Mouse (Mus musculus): ENCODE results near the gene Racgap1.

The Racgap1 gene

DNA sequence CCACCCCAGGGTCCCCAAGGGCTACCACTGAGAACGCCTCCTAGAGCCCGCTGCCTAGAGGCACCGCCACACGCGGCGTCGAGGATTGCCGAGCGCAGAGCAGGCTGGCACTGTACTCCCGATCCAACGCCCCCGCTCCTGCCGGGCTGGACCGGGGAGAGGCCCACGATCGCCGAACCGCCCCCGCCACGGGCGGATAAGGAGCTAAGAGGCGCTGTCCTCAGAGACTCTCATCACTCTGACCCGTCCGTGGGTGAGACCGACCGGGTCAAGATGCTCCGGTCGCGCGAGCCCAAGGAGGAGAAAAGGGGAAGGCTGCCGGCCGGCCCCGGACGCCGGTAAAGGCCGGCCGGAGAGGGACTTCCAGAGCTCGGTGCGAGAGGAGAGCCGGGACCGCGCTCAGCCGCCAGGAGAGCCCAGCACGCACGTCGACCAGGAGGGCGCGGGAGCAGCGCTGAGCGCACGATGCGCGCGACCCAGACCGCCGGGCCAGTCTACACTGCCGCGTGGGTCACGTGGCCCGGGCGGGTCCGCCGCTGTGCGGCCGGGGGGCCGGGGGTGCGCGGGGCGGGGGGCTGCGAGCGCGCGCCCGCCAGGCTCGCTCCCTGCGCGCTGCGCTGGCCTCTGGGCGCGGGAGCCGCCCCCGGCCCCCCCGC is 60.9 kb downstream of the Racgap1 start, which contains the start of gene Aqp5:
Gene Aqp5 (plus strand): TSS at position 354 of the 656 bp plus-strand sequence.
- no peak for DNase-seq (ENCODE audit: low spot score in 2 of 2)

DNA sequence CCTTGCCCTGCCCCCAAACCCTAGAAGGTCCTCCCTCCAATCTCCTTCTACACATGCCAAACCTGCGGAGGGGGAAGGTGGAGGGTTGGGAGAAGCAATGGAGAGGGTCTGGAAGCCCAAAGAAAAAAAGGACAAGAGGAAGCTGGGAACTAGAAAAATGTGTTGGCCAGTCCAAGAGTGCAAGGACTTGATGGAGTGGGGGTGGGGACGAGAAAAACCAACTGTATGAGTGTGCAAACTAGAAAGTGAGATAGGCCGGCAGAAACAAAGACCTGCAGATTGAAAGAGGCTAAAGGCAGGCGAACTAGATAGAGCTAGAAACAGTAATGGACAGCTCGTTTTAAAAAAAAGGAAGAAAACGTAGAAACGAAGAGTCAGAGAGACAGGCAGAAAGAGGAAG is 61.8 kb downstream of the Racgap1 start:
- no peak for DNase-seq (ENCODE audit: low spot score in 2 of 2)

DNA sequence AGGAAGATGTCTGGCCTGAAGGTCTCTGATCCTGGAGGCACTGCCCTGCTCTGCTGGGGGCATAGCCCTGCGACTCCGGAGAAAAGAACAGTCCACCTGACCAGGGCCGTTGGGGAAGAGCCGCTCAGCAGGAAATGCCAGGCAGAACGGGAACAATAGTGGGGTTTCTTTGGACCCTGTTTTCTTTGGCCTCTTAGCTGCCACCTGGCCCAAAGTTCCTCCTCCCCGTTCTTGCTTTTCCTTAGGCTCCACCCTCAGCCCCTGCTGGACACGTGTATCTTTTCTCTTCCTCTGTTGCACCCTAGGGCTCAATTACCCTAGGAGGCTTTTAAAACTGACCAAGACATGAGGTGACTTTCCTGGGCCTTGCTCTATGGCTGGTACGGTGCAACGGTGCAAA is 62.2 kb downstream of the Racgap1 start:
- DNase-seq (ENCODE audit: low spot score in 2 of 2) = no peak

DNA sequence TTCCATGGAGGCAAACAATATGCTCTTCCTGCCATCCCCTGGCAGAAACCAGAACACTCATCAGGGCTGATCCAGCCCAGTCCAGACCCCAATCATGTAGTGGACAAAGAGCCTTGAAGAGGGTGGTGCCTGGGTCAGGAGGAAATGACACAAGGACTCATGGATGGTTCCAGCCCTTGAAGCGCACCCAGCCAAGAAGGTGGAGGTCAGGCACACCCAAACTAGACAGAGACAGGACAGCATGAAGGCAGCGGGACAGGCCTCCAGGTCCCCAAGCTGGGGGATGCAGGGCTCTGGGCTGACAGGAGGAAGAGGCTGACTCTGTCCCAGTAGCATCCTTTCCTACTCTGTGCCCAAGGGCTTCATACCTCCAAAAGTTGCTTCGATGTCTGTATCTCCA is 64.9 kb downstream of the Racgap1 start:
- no peak for DNase-seq (ENCODE audit: low spot score in 2 of 2)

DNA sequence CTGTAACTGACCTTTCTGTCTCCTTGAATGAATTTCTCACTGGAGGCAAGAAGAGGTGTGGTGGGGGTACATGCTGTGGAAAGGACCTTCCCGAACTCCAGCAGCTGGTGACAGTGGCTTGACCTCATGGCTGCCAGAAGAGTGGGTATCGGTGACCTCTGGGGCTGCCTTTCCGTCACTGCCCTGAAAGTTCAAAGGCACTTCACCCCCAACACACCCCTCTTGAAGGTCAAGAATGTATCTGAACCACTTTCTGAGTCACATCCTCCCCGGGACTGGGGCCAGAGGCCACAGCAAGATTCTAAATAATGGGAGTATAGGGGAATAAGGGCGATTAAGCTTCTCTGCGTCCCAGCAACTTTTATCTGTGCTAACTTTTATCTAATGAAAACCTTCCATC is 65.7 kb downstream of the Racgap1 start:
- no peak for DNase-seq (ENCODE audit: low spot score in 2 of 2)

DNA sequence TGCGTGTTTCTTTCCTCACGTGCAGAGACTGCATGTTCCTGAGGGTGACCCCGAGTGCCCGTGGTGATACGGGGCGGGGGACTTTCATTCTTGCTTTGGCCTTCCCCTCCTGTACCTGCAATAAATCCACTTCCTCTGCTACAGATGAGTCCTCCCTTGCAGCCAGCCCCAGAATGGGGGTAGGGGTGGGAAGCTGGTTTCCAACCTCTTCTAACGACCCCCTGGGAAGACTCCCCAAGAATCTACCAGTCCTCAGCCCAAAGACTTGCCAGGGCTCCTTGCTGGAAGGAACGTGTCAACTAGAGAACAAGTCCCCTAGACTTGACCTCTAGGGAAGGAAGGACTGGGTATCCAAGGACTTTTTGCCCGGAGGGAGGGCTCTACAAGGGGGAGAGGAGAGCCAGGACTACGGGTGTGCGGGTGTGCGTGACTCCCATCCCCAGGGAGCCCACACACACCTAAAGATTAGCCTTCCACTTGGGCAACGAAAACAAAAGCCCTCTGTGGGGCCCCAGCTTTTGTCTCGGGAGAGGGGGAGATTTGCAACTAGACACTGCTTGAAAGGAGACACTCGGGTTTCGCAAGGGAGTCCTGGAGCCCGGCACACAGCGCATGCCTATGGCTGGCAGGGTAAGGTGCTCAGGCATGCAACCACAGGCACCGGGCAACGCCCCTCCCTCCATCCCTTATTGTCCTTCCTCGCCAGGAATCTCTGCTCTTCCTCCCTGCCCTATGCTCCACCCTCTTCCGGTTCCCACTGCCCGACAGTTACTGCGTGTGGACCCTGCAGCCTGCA is 66.9 kb downstream of the Racgap1 start:
- no peak for DNase-seq (ENCODE audit: low spot score in 2 of 2)

DNA sequence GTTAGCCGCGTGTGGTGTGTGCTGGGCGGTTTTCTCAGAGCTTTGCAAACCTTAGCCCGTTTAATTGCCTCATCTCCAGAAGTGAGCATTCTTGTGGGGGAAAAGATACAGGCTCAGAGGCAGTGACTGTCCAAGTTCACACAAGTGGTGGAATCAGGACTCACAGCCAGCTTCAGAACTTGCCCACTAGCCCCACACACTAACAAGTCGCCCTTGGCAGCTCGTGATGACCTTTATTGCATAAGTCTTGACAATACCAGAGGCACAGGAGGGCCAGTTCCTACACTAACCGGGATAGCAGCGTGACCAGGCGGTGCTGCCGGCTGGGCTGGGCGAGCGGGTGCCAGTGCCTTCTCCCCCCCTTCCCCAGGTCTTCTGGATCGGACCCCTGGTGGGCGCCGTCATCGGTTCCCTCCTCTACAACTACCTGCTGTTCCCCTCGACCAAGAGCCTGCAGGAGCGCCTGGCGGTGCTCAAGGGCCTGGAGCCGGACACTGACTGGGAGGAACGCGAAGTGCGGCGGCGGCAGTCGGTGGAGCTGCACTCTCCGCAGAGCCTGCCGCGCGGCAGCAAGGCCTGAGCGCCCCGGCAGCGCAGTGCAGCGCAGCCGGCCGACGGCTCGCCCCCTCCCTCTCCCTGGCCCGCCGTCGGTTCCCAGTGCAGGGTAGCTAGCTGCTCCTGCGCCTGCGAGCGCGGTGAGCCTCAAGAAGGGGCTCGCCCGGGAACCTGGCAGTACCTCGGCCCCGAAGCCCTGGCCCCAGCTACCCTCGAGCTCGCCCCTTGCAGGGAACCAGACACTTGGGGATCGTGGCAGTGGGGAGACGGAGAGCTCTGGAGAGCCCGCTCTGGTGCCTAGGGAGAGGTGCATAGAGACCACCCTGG is 67.8 kb downstream of the Racgap1 start:
- DNase-seq (ENCODE audit: low spot score in 2 of 2) = no peak

DNA sequence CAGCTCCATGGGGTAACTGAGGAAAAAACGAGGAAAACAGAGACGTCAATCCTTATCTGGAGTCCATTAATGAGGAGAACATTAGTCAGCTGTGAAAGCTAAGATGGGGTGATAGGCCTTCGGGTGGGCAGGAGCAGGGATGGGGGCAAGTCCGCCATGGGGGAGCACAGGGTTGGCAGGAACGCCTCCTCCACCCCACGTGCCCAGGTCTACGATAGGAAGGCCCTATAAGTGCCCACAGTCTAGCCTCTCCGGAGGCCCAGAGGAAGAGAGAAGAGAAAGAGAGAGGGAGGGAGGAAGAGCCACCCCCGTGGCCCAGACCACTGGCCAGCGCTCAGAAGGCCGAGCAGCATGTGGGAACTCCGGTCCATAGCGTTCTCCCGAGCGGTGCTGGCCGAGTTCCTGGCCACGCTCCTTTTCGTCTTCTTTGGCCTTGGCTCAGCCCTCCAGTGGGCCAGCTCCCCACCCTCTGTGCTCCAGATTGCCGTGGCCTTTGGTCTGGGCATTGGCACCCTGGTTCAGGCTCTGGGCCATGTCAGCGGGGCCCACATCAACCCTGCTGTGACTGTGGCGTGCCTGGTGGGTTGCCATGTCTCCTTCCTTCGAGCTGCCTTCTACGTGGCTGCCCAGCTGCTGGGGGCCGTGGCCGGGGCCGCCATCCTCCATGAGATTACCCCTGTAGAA is 72.5 kb downstream of the Racgap1 start, which contains the start of gene Aqp2:
Gene Aqp2 (plus strand): TSS at position 254 of the 684 bp plus-strand sequence.
- DNase-seq (ENCODE audit: low spot score in 2 of 2) = no peak

Measured in frontal cortex, postnatal 14 days (tissue).